Mouse (Mus musculus) monocyte, adult 2 months (primary cell): ENCODE data around the gene Ptges2.
"Not testable (repeated sequence)": the region's sequence is repeated elsewhere in the genome, so short reads cannot be mapped to it uniquely, and the experiment has no call there.

ENCODE experiments used
- DNase-seq, 2 experiments: peaks; one replicate each; pipeline ENCODE4 v3.0.0; 2022; ENCODE audit warnings: low spot score in 2 of 2, low read depth in 1 of 2

Gene Ptges2

DNA sequence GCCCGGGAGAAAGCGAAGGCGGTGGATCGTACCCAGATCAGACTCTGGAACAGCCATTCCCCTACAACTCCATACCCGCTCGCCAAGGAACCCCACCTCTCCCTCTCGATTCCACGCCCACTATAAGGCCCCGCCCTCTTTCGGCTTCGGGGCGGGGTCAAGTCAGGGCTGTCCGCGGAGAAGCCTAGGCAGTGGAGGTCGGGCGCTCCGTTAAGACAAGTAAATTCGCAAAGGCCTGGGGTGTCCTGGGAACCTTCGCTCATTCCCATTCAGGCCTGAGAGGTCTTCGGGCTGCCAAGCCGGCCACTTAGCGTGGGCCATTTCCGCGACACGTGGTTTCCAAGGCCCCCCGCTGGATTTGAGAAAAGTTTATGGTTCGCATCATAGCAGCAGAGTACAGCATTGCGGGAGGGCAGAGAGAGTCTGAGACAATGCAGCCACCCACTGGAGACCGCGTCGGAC, at the start of gene Ptges2:
Gene Ptges2 (plus strand): TSS at position 413 of the 462 bp plus-strand sequence.
- peak; percentile 66 to 87 for DNase-seq

DNA sequence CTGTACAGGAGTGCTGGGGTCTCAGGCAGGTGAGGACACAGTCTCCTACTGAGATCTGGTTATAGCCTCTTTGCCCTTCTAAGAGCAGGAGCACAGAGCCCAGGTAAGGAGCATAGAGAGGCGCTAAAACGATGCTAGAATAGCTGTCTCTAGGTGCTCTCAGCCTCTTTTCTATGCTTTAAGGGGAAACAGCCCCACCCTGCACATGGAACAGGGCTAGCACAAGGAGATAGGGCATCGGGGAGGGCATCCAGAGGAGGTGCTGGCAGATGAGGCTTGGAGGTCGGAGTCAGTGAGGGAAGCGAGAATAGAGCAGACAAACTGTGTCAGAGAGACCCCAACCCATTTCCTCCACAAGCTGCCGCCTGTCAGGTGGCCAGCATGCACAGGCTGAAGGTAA, 48.7 kb upstream of the Ptges2 start:
- DNase-seq, result no peak

DNA sequence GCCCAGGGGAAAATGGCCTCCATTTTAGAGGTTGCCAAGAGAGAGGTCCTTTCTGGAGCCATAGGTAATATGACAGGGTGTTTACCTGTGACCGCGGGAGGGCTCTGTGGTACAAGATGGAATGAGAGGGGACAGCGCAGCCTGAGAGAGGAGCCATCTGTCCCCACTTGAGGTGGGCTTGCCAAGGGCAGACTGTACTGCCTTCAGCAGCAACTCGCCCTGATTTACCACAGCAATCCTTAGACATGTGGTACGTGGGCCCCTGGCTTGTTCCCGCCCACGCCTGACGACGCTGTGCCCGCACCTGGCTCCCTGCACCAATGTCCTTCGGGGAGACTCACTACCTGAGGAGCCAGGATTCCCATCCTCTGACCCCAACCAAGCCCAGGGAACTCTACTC, 47.4 kb upstream of the Ptges2 start:
- DNase-seq, result no peak

DNA sequence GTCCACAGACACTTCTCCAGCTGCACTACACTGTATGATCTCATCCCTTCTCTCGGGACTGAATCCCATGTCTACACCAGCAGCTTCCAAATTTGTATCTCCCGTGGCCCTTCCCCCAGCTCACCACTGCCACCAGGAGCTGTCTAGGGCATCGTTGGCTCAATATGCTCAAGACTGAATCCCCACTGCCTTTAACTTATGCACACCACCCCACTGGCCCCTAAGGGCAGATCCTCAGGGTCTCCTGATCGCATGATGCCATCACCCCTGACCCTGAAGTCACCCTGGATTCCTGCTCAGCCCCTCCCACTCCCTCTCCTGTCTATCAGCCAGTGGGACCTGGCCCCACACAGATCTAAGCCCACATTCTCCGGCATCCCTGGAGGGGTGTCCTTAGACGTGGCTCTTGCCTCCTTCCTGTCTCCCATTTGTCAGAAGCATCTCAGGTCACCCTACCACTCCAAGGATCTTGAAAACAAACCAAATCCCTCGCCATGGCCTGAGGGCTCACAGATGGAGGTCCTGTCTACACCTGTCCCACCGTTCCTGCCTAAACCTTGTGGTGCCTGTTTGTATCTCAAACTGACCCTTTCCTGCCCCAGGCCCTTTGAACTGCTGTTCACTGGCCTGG, 46.0 kb upstream of the Ptges2 start:
- DNase-seq, result no peak

DNA sequence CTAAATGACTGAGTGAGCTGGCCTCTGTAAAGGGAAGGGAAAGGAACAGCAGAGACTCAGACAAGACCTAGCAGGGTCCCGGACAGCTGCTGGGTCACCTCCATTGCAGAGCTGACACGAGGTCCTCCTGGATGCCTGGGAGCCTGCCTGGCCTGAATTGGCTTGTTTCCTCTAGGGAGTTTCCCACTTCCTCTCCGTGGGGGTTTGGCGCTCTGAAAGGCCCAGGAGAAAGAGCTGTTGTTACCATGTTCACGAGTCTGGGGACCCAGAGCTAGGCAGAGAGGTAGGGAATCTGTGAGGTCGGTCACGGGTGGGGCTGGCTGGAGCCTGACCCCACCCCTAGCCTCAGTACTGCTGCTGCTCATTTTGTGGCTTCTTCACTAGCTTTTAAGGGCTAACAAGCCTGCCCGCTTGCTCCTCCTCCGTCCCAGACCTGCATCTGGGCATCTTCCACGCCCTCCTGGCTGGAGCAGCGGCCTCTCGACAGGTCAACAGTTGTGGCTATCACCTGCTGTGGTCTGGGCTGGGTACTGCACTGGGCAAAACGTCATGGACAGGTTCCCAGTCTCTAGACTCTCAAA, 45.1 kb upstream of the Ptges2 start:
- DNase-seq, result no peak

DNA sequence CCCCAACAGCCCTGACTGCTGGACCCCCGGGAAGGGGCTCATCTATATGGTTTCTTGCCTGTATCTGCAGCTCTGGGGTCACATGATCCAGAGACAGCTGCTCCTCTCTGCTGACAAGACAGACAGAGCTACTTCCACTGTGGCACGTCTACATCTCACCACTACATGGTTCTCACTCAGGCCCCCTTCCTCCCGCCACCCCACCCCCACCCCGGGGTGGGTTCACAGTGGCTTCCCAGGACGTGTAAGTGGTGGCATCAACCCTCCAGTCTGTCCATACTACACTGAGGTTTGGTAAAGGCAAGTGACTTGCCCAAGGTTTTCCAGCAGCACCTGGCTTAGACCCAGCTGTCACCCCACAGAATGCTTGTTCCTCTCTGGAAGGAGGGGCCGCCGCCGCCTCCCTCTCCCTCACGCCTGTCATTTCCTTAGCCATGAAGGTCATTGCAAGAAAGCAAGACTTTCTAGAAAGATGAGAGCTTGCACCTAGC, 44.2 kb upstream of the Ptges2 start:
- DNase-seq, result no peak

DNA sequence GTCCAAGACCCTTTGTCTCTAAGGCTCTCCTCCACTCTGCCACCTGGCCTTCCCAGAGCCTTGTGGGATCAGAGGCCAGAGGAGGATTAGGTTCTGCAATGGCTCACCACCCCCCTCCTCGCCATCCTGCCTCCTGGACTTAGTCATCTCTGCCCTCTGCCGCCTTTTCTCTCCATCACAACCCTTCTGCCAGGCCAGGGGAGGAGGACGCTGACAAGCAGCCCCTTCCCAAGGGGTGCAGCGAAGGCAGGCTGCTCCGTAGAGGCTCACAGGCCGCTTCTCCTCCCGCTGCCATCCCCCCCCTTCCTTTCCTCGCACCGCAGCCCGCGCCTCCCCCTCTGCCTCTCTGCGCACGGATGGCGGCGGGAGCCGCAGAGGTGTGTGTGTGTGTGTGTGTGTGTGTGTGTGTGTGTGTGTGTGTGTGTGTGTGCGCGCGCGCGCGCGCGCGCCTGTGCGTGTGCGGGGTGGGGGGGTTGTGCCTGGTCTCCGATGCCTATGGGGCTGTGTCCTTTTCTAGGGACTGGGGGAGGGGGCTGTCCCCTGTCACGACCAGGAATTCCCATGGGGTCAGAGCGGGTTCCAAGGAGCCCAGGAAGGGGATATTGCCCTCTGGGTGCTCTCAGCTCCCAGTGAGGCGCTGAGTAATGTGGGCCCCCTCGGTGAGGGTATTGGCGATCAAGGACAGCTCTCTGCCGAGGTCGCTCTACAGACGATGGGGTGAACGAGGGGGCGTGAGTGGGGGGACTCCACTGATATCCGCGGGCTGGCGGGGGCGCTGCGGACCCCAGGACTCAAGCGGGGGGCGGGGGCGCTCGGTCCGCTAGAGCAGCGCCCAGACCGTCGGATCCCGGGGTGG, 43.3 kb upstream of the Ptges2 start, which contains the start of gene Ciz1:
Gene Ciz1 (plus strand): TSS at position 177 of the 856 bp plus-strand sequence.
- no peak for DNase-seq

DNA sequence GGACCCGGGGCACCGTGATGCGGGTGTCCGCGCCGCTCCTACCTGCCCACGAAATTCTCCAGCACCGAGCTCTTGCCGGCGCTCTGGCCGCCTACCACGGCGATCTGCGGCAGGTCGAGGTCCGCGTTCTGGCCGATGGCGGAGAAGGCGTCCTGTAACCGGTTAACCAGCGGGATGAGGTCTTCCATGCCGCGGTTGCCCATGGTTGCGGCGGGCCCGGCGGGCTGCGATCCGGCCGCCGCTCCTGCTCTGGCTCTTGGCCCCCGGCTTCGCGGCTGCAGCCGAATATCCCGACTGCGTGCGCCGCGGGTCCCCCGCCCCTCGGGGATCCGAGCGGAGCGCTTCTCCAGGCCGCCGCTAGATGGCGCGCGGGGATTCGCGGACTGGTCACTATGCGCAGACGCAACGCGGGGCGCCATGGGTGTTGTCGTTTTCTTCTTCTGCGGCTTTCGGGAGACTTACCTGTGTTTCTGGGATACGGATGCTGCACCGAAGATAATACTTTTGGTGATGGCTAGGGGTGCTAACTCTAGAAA, 42.6 kb upstream of the Ptges2 start, which contains the start of gene Dnm1:
Gene Dnm1 (minus strand): TSS at position 332 of the 536 bp plus-strand sequence.
- DNase-seq, result peak; percentile 45 to 80

DNA sequence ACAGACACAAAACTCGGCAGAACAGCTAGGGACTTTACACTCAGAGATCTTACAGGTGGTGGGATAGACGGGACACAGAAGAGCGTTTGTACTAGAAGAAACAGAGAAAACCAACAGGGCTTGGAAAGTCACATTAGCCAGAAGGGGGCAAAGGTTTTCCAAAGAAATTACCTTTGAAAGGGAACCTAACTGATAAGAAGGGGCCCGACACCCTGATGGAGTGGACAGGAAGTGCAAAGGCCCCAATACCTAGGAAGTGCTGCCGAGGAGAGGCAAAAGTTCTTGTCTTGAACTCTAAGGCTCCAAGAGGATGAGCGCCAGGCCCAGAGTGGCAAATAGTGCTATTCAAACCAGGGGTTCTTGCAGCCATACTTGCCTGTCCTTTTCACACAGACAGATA, 41.9 kb upstream of the Ptges2 start:
- no peak for DNase-seq

DNA sequence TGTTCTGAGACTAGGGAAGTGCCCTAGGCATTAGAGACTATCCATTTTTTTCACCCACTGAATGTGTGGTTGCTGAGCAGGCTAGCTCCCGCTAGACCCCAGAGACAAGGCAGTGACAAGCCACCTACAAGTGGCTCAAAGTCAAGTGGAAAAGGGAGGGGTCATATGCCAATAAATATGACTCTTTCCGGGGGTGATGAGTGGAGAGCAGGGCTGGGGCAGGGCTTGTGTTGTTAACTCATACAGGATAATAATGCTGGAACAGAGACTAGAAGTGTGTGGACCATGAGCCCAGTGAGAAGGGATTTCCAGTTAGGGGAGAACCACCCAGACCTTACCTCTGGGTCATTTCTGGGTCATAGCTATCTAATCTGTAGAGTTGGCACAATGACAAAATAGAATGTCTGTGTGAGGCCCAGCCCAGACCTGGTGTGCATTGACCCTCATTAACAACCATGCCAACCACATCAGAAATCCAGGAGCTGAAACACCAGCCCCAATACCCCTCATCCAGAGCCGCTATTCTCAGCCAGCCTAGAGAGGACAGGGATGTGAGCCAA, 41.3 kb upstream of the Ptges2 start:
- DNase-seq, result no peak

DNA sequence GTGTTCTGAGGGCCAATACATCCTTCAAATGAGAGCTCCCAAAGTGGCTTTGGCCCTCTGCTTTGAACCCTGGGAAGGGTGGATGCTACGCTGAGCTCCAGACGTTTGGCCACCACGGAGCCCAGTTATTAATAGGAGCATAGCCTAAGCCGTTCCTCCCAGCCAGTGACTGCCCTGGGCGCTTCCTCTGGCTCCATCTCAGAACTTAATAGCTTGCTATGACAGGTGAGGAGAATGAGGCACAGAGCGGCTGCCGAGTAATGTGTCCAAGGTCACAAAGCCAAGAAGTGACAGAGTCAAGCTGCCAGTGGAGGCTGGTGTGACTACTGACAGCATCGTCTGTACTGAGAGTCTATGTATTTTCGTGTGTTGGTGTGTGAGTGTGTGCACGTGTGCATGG, 39.5 kb upstream of the Ptges2 start:
- no peak for DNase-seq

DNA sequence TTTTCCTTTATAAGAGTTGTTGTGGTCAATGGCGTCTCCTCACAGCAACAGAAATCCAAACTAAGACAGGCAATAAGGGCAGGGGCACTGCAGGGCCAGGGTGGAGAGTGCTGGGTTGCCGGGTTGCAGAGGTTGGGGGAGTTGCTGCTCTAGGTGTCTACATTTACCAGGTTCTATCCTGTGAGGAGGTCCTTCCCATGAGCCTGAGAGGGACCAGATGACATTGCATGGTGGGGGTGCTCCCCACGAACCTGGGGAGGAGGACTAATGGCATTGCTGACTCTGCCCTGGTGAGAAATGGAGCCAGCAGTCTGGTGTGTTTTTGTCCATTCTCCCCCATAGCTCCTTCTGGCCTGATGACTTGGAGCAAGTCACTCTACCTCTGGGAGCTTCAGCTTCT, 38.0 kb upstream of the Ptges2 start:
- DNase-seq, result no peak

DNA sequence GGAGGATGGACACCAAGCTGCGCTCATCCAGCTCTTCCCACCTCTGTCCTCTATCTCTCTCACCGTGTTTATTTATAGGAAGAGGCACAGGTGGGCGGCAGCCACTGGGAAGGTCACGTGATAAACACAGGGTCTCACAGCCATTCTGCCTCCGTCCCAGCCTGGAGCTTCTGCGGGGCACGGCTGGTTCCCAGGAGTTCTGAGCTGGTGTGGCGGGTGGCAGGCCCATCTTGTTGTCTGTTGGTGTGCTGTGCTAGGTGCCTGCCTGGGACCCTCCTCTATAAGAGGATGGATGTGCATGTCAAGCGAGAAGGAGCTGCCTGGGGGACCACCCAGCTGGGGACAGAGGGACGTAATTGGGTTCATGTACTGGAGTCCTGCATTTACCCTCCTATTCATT, 37.3 kb upstream of the Ptges2 start:
- DNase-seq, result no peak

DNA sequence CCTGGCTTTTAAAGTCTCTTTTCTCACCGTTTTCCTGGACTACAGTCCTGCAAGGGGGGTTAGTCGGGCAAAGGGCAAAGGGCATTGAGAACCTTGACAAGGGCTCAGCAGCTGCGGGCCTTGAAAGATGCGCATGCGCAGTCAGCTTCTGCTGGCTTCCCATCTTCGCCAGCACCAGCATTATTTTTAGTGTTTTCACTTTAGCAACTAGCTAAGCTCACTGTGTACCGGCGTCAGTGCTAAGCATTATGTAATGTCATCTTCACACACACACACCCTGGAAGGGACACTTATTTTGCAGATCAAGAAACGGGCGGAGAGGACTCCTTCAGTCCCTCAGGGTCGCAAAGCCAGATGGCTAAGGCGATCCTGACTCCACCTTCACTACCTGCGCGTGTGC, 35.0 kb upstream of the Ptges2 start:
- no peak for DNase-seq

DNA sequence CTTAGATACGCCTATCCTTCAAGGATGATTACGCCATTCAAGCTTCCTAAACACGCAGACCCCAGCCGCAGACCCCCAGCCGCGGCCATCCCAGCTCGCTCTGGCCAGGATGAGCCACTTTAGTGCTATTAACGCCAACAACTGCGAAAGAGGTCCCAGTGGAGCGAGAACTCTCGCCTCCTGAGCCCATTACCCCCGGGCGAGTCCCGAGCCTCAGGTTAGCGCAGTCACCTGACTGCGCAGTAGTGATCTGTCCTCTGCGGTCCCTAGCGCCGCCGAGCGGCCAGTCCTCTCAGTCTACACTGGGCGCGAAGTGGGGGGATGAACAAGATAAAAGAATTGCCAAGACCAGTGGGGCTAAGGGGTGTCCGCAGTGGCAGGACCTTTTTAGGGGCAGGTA, 34.3 kb upstream of the Ptges2 start:
- DNase-seq, result peak in 1 of 2 experiments; percentile 46

DNA sequence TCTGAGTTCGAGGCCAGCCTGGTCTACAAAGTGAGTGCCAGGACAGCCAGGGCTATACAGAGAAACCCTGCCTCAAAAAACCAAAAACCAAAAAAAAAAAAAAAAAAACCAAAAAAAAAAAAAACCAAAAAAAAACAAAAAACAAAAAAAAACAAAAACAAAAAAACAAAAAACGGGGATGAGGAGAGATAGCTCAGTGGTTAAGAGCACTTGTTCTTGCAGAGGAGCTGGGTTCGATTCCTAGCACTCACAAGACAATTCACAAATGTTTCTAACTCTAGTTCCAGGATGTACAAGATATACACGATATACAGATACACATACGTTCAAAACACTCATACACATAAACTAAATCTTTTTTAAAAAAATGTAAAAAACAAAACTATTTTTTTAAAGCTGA, 33.4 kb upstream of the Ptges2 start:
- DNase-seq, result not testable (repeated sequence)

DNA sequence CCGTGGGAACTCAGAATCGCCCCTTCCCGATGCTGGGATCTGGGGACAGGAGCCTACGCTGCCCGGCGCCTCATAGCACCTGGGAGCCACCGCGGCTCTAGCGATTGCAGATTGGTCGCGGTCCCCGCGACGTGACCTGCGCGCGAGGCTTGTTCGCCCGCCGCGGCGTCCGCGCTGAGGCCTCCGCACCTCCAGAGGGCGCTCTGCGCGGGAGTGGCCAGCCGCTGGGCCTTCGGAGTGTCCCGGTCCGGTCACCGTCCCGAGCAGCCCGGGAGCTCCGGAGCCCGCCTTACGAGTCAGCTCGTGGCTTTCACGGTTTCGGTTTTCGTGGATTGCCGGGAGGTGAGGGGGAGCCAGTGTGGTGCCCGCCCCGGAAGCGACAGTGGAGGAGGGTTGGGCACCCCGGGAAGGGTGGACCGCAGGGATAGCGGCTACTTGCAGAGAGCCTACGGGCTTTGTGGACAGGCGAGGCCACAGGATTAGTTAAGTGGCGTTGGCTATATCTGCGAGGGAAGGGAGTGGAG, 32.8 kb upstream of the Ptges2 start:
- DNase-seq, result peak; percentile 70 to 86

DNA sequence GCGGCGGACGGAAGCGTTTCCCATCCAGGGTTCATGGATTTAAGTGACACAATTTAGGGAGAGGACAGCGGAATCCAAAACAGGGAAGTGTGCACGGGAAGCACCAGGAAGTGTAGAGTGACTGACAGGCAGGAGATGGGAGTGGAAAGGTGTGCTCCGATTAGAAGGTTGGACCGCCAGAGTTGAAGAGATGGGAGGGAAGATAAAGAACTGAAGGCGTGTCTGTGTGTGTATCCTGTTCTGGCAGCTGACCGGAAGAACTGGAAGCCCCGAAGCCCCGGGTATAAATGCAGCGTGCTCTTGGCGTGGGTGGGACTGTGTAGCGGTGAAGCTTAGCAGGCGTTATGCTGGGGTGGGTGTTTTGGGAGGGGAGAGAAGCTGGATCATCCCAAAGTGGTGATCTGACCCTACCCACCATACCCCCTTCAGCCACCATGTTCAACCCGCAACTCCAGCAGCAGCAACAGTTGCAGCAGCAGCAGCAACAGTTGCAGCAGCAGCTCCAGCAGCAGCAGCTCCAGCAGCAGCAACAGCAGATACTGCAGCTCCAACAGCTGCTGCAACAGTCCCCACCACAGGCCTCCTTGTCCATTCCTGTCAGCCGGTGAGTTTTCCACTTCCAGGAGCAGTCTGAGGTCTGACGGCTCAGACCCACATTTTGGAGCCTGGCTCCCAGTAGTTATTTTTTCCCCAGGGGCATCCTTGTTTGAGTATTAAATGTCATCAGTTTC, 32.2 kb upstream of the Ptges2 start:
- DNase-seq, result no peak

DNA sequence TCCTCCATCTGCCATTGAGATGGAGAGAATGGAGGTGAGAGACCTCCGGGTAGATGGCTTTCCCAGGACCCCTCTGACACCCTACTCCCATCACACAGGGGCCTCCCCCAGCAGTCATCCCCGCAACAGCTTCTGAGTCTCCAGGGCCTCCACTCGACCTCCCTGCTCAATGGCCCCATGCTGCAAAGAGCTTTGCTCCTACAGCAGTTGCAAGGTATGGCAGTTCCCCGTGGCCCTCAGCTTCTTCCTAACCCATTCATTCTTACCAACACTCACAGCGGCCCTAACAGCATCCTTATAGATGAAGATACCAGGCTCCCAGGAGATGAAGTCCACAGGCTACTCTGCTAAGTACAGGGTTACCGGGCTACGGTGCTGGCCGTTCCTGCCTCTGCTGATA, 31.6 kb upstream of the Ptges2 start:
- DNase-seq, result no peak

DNA sequence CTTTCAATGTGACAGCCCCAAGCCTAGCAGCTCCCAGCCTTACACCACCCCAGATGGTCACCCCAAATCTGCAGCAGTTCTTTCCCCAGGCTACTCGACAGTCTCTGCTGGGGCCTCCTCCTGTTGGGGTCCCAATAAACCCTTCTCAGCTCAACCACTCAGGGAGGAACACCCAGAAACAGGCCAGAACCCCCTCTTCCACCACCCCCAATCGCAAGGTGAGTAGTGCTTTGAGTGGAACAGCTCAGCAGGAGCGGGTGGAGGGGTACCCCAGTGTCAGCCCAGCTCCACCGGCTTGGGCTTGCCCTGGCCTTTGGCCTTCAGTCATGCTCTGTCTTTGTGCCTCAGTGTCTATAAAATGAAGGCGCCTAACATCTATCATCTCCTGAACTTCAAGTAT, 28.4 kb upstream of the Ptges2 start:
- DNase-seq, result no peak
